Mouse (Mus musculus) thymus, adult 2 months (tissue): ENCODE measurements around the gene Senp6.

ENCODE experiments used
- CTCF ChIP-seq: fragments of 200-500 bp; IDR thresholded peaks from 2 replicates; pipeline ENCODE4 v1.5.1; 2012; ENCODE audit warnings: mild to moderate bottlenecking, control low read depth, low read length, moderate library complexity, borderline replicate concordance; ENCODE audit not compliant: control insufficient read depth, poor library complexity, insufficient read depth; ENCODE audit errors: extremely low read depth
- POLR2A ChIP-seq: fragments of 200-500 bp; IDR thresholded peaks from 2 replicates; pipeline ENCODE4 v1.6.1; 2012; ENCODE audit warnings: mild to moderate bottlenecking, low read length, control low read depth, moderate library complexity; ENCODE audit not compliant: control insufficient read depth, poor library complexity, insufficient read depth; ENCODE audit errors: extremely low read depth

- no peak for TF ChIP-seq CTCF
- no peak for TF ChIP-seq POLR2A
Observed at GRCm38 (mm10) chr9:80165690-80166089, 99.0 kb downstream of the Senp6 start.
